Mouse (Mus musculus) lung, embryonic 14.5 days (tissue): ENCODE measurements around the gene Tmem131. TPM values are rescaled to one million over a fixed set of nuclear protein-coding genes. Genes with fewer than 3 reads are reported as not detected.

Experiments
- ATAC-seq: fragments of 200-750 bp; cut with Nextera tagmentation; 2 replicates; pipeline ENCODE4 v1.8.0; 2017; ENCODE audit warnings: mild to moderate bottlenecking, moderate TSS enrichment, moderate library complexity; ENCODE audit not compliant: insufficient read depth
- DNase-seq: peaks from one replicate; pipeline ENCODE4 v3.0.0-alpha.2; 2015
- H3K27ac ChIP-seq: fragments of 300-500 bp; sonication (generic); 2 replicates; pipeline ENCODE4 v1.5.1; 2014; ENCODE audit warnings: low read depth, mild to moderate bottlenecking, moderate library complexity
- H3K27me3 ChIP-seq: fragments of 300-500 bp; sonication (generic); 2 replicates; pipeline ENCODE4 v1.6.1; 2014; ENCODE audit warnings: low read length, control low read depth; ENCODE audit not compliant: insufficient read depth
- H3K36me3 ChIP-seq: fragments of 300-500 bp; sonication (generic); 2 replicates; pipeline ENCODE4 v1.6.1; 2014; ENCODE audit warnings: control low read depth; ENCODE audit not compliant: insufficient read depth
- H3K4me1 ChIP-seq: fragments of 300-500 bp; sonication (generic); 2 replicates; pipeline ENCODE4 v1.6.1; 2014; ENCODE audit warnings: antibody characterized with exemption, control low read depth; ENCODE audit not compliant: insufficient read depth
- H3K4me2 ChIP-seq: fragments of 300-500 bp; sonication (generic); 2 replicates; pipeline ENCODE4 v1.6.1; 2014; ENCODE audit warnings: mild to moderate bottlenecking
- H3K4me3 ChIP-seq: fragments of 300-500 bp; sonication (generic); 2 replicates; pipeline ENCODE4 v1.5.1; 2014; ENCODE audit warnings: low read depth, low read length
- H3K9ac ChIP-seq: fragments of 300-500 bp; sonication (generic); 2 replicates; pipeline ENCODE4 v1.6.1; 2014
- H3K9me3 ChIP-seq: fragments of 300-500 bp; sonication (generic); 2 replicates; pipeline ENCODE4 v1.6.1; 2016; ENCODE audit warnings: low read depth, low read length, control low read depth
- CTCF ChIP-seq: IDR thresholded peaks from 2 replicates; pipeline ENCODE4 v1.5.1; 2016; ENCODE audit warnings: antibody characterized with exemption, low read depth
- WGBS: fragments of 180-500 bp; shearing (Covaris S2); extraction: QIAGEN DNeasy Blood & Tissue Kit; methylation state at CpG from one replicate; pipeline ENCODE4 v1.1.7; 2014; 5-methylcytosine and 5-hydroxymethylcytosine counted together
- polyA plus RNA-seq: library from polyadenylated mRNA; unstranded; fragments of >200 nt; fragmentation: Nextera tagmentation; extraction: Ambion mirVana; gene quantifications from 2 replicates; pipeline ENCODE4 v1.2.1, GENCODE M21; 2014

Gene Tmem131
- polyA plus RNA-seq, 1 experiment from 2014 or later, result 18.4 TPM

- Histone ChIP-seq H3K4me1 (no peaks in the 10 kb centered on the region), H3K36me3 (no peaks in the 10 kb centered on the region), H3K4me3 (no peak overlapping the region), H3K27ac (no peak overlapping the region), H3K4me2 (no peak overlapping the region), H3K27me3 (no peaks in the 10 kb centered on the region), H3K9me3 (no peaks in the 10 kb centered on the region), H3K9ac (no peak overlapping the region)
- ATAC-seq, result no peak
- WGBS, result 25% methylated on average over 4 of the region's 4 CpGs
- no peak for DNase-seq
- no peak for TF ChIP-seq CTCF
These were observed 40.3 kb upstream of the Tmem131 start for GRCm38 (mm10) chr1:36983754-36984153.

DNA sequence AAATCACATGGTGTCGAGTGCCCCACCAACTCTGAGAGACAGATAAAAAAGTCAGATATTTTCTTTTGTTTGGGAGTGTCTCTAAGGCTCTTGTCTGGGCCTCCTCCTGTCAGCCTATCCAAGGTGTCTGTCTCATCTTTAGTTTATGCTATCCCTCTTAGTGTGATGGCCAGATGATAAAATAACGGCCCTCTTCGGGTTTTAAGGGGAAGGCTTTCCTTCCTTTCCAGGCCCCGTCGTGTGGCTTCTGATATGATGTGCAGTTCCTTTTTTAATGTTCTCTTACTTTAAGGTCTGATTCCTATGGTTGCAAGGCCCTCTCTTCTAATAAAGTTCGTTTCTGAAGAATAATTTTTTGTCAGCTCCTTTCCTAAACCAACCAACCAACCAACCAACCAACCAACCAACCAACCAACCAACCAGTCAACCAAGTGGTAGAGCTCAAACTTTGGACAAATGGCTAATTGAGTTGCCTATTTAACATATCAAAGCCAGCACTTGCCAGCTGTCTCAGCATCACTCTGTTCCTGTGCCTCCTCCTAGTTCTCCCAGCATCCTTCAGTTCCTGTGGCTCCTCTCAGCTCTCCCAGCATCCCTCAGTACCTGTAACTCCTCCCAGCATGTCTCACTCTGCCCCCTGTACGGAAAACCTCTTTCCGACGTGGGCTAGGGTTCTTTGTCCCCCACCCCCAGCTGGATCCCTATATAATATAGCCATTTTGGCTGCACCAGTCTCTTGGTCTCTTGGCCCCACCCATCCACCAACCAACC is 38.9 kb upstream of the Tmem131 start:
- H3K4me3 ChIP-seq, result no peak overlapping the region
- no peak for TF ChIP-seq CTCF

GRCm38 (mm10) chr1:36976770-36977169 is 33.3 kb upstream of the Tmem131 start:
- TF ChIP-seq CTCF, result no peak
- no peaks in the 10 kb centered on the region for H3K27me3 ChIP-seq
- no peak overlapping the region for H3K9ac ChIP-seq
- ATAC-seq, result no peak
- no peaks in the 10 kb centered on the region for H3K36me3 ChIP-seq
- H3K9me3 ChIP-seq, result no peaks in the 10 kb centered on the region
- H3K4me3 ChIP-seq, result no peak overlapping the region
- WGBS, result 59% methylated on average over 4 of the region's 4 CpGs
- H3K4me1 ChIP-seq, result no peaks in the 10 kb centered on the region
- no peak overlapping the region for H3K4me2 ChIP-seq
- no peak for DNase-seq
- no peak overlapping the region for H3K27ac ChIP-seq

More for the DNA sequence above, 38.9 kb upstream of the Tmem131 start:
- 72% methylated on average over 9 of the region's 9 CpGs for WGBS
- H3K27ac ChIP-seq, result no peak overlapping the region
- no peak for ATAC-seq
- no peaks in the 10 kb centered on the region for H3K27me3 ChIP-seq
- DNase-seq, result no peak
- no peak overlapping the region for H3K4me2 ChIP-seq
- no peaks in the 10 kb centered on the region for H3K36me3 ChIP-seq
- no peaks in the 10 kb centered on the region for H3K9me3 ChIP-seq
- no peak overlapping the region for H3K9ac ChIP-seq
- no peaks in the 10 kb centered on the region for H3K4me1 ChIP-seq

DNA sequence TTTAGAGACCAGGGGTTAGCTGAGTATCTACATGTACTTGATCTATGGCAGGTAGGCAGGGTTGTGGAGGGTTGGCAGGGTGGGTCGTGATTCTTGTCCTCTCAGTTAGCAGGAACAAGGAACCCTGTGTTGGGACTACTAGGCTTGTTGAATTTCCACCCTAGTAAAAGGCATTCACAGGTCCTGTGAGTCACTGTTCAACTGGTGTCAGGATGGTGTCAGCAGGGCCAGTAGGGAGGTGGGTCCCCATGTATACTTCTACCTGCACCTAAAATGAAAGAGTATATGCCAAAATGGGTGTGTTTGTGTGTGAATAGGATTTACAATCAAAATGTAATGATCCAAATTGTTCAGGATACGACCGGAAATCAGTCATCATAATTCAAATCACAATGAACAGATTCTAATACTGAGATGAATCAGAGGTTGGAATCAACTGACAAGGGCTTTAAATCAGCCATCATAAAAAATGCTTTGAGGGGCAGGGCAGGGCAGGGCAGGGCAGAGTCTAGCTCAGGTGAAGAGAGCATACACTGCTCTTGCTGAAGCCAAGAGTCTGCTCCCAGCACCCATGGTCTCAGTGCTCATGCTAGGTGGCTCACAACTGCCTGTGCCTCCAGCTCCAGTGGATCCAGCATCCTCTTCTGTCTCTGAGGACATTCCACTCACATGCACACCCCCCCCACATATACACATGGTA is 27.6 kb upstream of the Tmem131 start:
- no peak overlapping the region for H3K4me3 ChIP-seq
- no peak for ATAC-seq
- H3K9me3 ChIP-seq, result no peaks in the 10 kb centered on the region
- WGBS, result 89% methylated on average over 3 of the region's 3 CpGs
- no peak overlapping the region for H3K27ac ChIP-seq
- H3K36me3 ChIP-seq, result no peaks in the 10 kb centered on the region
- H3K4me2 ChIP-seq, result no peak overlapping the region
- DNase-seq, result no peak
- no peaks in the 10 kb centered on the region for H3K4me1 ChIP-seq
- H3K9ac ChIP-seq, result no peak overlapping the region
- no peak for TF ChIP-seq CTCF
- no peaks in the 10 kb centered on the region for H3K27me3 ChIP-seq

DNA sequence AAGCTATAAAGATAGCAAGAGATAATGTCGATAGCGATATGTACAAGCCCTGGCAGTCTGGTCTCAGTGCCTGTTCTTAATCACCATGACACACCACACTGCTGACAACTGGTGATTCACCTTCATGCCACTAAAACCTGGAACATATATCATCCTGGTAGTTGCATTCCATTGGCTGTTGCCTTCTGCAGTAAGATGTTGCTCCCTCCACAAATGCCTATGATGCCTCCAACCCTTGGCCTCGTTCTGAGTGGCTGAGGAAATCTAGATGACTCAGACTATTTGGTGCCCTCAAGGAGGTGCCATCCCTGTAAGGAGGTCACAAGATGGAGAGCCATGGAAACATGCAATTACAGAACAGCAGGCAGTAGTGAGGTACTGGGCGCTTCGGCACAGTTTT is 22.4 kb upstream of the Tmem131 start:
- Histone ChIP-seq H3K9me3 (no peaks in the 10 kb centered on the region), H3K27ac (no peak overlapping the region), H3K4me1 (no peaks in the 10 kb centered on the region), H3K4me2 (no peak overlapping the region), H3K27me3 (no peaks in the 10 kb centered on the region), H3K9ac (no peak overlapping the region), H3K36me3 (no peaks in the 10 kb centered on the region), H3K4me3 (no peak overlapping the region)
- DNase-seq (no peak), ATAC-seq (no peak)
- no peak for TF ChIP-seq CTCF
- 85% methylated on average over 5 of the region's 5 CpGs for WGBS

- Histone ChIP-seq H3K9ac (no peak overlapping the region), H3K4me1 (no peaks in the 10 kb centered on the region), H3K27ac (no peak overlapping the region), H3K4me3 (no peak overlapping the region), H3K9me3 (no peaks in the 10 kb centered on the region), H3K4me2 (no peak overlapping the region), H3K36me3 (no peaks in the 10 kb centered on the region), H3K27me3 (no peaks in the 10 kb centered on the region)
- WGBS, result 68% methylated on average over 10 of the region's 10 CpGs
- TF ChIP-seq CTCF, result no peak
- ATAC-seq, result no peak
- no peak for DNase-seq
These were observed 19.1 kb upstream of the Tmem131 start for GRCm38 (mm10) chr1:36962379-36963176.
